Mouse (Mus musculus) intestine, embryonic 14.5 days (tissue): Measurements from ENCODE around the gene Msi2. TPM values are rescaled to one million over a fixed set of nuclear protein-coding genes. Genes with fewer than 3 reads are reported as not detected.

ENCODE experiments used
- ATAC-seq: fragments of 200-750 bp; cut with Nextera tagmentation; replicated peaks from 2 replicates; pipeline ENCODE4 v1.8.0; 2017; ENCODE audit warnings: low read depth, moderate number of reproducible peaks, moderate TSS enrichment, moderate library complexity; ENCODE audit not compliant: low FRiP score, low TSS enrichment
- DNase-seq: peaks from one replicate; pipeline ENCODE4 v3.0.0-alpha.2; 2018; ENCODE audit warnings: low spot score
- H3K27ac ChIP-seq: fragments of 300-500 bp; sonication (generic); 2 replicates; pipeline ENCODE4 v1.5.1; 2014; ENCODE audit warnings: low read depth, mild to moderate bottlenecking, control low read depth
- H3K27me3 ChIP-seq: fragments of 300-500 bp; sonication (generic); replicated peaks from 2 replicates; pipeline ENCODE4 v1.6.1; 2014; ENCODE audit warnings: low read length, control low read depth; ENCODE audit not compliant: control insufficient read depth, insufficient read depth
- H3K36me3 ChIP-seq: fragments of 300-500 bp; sonication (generic); 2 replicates; pipeline ENCODE4 v1.6.1; 2014; ENCODE audit warnings: low read length, control low read depth; ENCODE audit not compliant: control insufficient read depth, insufficient read depth
- H3K4me1 ChIP-seq: fragments of 300-500 bp; sonication (generic); replicated peaks from 2 replicates; pipeline ENCODE4 v1.6.1; 2014; ENCODE audit warnings: low read length, control low read depth, mixed read lengths; ENCODE audit not compliant: control insufficient read depth, insufficient read depth
- H3K4me2 ChIP-seq: fragments of 300-500 bp; sonication (generic); 2 replicates; pipeline ENCODE4 v1.6.1; 2014; ENCODE audit warnings: low read length
- H3K4me3 ChIP-seq: fragments of 300-500 bp; sonication (generic); 2 replicates; pipeline ENCODE4 v1.5.1; 2014; ENCODE audit warnings: low read depth, low read length, control low read depth, mixed read lengths
- H3K9ac ChIP-seq: fragments of 300-500 bp; sonication (generic); 2 replicates; pipeline ENCODE4 v1.6.1; 2014; ENCODE audit warnings: mild to moderate bottlenecking, low read length
- H3K9me3 ChIP-seq: fragments of 300-500 bp; sonication (generic); 2 replicates; pipeline ENCODE4 v1.6.1; 2016; ENCODE audit warnings: low read length, control low read depth; ENCODE audit not compliant: control insufficient read depth
- WGBS: fragments of 180-500 bp; shearing (Covaris S2); extraction: QIAGEN DNeasy Blood & Tissue Kit; methylation state at CpG from one replicate; pipeline ENCODE4 v1.1.7; 2014; 5-methylcytosine and 5-hydroxymethylcytosine counted together
- polyA plus RNA-seq: library from polyadenylated mRNA; unstranded; fragments of >200 nt; fragmentation: Nextera tagmentation; extraction: Ambion mirVana; gene quantifications from 2 replicates; pipeline ENCODE4 v1.2.1, GENCODE M21; 2014

The Msi2 gene
- polyA plus RNA-seq, 1 experiment from 2014 or later = 13.6 TPM

- no peak overlapping the region for H3K27ac ChIP-seq
- ATAC-seq = no peak
- no peak for DNase-seq
- no peaks in the 10 kb centered on the region for H3K9me3 ChIP-seq
- H3K4me2 ChIP-seq = no peak overlapping the region
- H3K27me3 ChIP-seq = no peaks in the 10 kb centered on the region
- H3K9ac ChIP-seq = no peak overlapping the region
- WGBS = 74% methylated on average over 11 of the region's 11 CpGs
- H3K4me3 ChIP-seq = no peak overlapping the region
- H3K36me3 ChIP-seq = 0 out of 2 replicates have a peak, but pooled peaks cover 3% of the 10 kb centered on the region
- peaks cover 43% of the 10 kb centered on the region for H3K4me1 ChIP-seq
Measured at GRCm38 (mm10) chr11:88598150-88598847, 120.0 kb downstream of the Msi2 start.

GRCm38 (mm10) chr11:88595616-88596015 is 122.7 kb downstream of the Msi2 start:
- Histone ChIP-seq H3K9ac (no peak overlapping the region), H3K4me2 (no peak overlapping the region), H3K9me3 (no peaks in the 10 kb centered on the region), H3K4me1 (peaks cover 36% of the 10 kb centered on the region), H3K36me3 (no peaks in the 10 kb centered on the region), H3K27me3 (no peaks in the 10 kb centered on the region), H3K27ac (peak overlapping the region; percentile 87; the same call in 1 of the 2 replicates), H3K4me3 (no peak overlapping the region)
- no peak for DNase-seq
- ATAC-seq = no peak
- 20% methylated on average over 4 of the region's 4 CpGs for WGBS

GRCm38 (mm10) chr11:88594804-88595611 is 123.3 kb downstream of the Msi2 start:
- Histone ChIP-seq H3K4me1 (peaks cover 34% of the 10 kb centered on the region), H3K9me3 (no peaks in the 10 kb centered on the region), H3K4me3 (no peak overlapping the region), H3K4me2 (peak overlapping the region; percentile 23; the same call in 1 of the 2 replicates), H3K9ac (no peak overlapping the region), H3K27ac (peak overlapping the region; percentile 87), H3K27me3 (no peaks in the 10 kb centered on the region), H3K36me3 (peaks cover 1% of the 10 kb centered on the region; the same call in 1 of the 2 replicates)
- 33% methylated on average over 13 of the region's 13 CpGs for WGBS
- DNase-seq (no peak), ATAC-seq (no peak)

- Histone ChIP-seq H3K9me3 (no peaks in the 10 kb centered on the region), H3K4me3 (no peak overlapping the region), H3K4me2 (no peak overlapping the region), H3K4me1 (peaks cover 24% of the 10 kb centered on the region), H3K36me3 (peaks cover 11% of the 10 kb centered on the region), H3K9ac (no peak overlapping the region), H3K27ac (peak overlapping the region; percentile 87), H3K27me3 (no peaks in the 10 kb centered on the region)
- peak; percentile 69 for DNase-seq
- peak; percentile 66 for ATAC-seq
- WGBS = 9% methylated on average over 8 of the region's 8 CpGs
Measured at GRCm38 (mm10) chr11:88594010-88594409, 124.3 kb downstream of the Msi2 start.

- peaks cover 29% of the 10 kb centered on the region for H3K4me1 ChIP-seq
- no peak for DNase-seq
- WGBS = 94% methylated on average over 8 of the region's 8 CpGs
- peaks cover 13% of the 10 kb centered on the region for H3K36me3 ChIP-seq
- no peak overlapping the region for H3K9ac ChIP-seq
- no peaks in the 10 kb centered on the region for H3K27me3 ChIP-seq
- no peak overlapping the region for H3K4me3 ChIP-seq
- ATAC-seq = no peak
- no peak overlapping the region for H3K4me2 ChIP-seq
- no peak overlapping the region for H3K27ac ChIP-seq
- H3K9me3 ChIP-seq = no peaks in the 10 kb centered on the region
Measured at GRCm38 (mm10) chr11:88592099-88592498, 126.2 kb downstream of the Msi2 start.

- Histone ChIP-seq H3K36me3 (peaks cover 13% of the 10 kb centered on the region), H3K4me3 (no peak overlapping the region), H3K4me2 (no peak overlapping the region), H3K27me3 (no peaks in the 10 kb centered on the region), H3K9ac (no peak overlapping the region), H3K9me3 (no peaks in the 10 kb centered on the region), H3K27ac (no peak overlapping the region), H3K4me1 (peaks cover 39% of the 10 kb centered on the region)
- DNase-seq (no peak), ATAC-seq (no peak)
- WGBS = 63% methylated on average over 5 of the region's 5 CpGs
Measured at GRCm38 (mm10) chr11:88590647-88591046, 127.7 kb downstream of the Msi2 start.

- peaks cover 13% of the 10 kb centered on the region for H3K36me3 ChIP-seq
- ATAC-seq (no peak), DNase-seq (no peak)
- peaks cover 39% of the 10 kb centered on the region for H3K4me1 ChIP-seq
- H3K27ac ChIP-seq = no peak overlapping the region
- H3K9ac ChIP-seq = no peak overlapping the region
- 88% methylated on average over 6 of the region's 6 CpGs for WGBS
- H3K27me3 ChIP-seq = no peaks in the 10 kb centered on the region
- H3K4me3 ChIP-seq = no peak overlapping the region
- no peak overlapping the region for H3K4me2 ChIP-seq
- H3K9me3 ChIP-seq = no peaks in the 10 kb centered on the region
Measured at GRCm38 (mm10) chr11:88589641-88590040, 128.7 kb downstream of the Msi2 start.

GRCm38 (mm10) chr11:88588688-88589210 is 129.6 kb downstream of the Msi2 start:
- Histone ChIP-seq H3K4me2 (no peak overlapping the region), H3K4me3 (no peak overlapping the region), H3K27me3 (no peaks in the 10 kb centered on the region), H3K27ac (no peak overlapping the region), H3K36me3 (peaks cover 13% of the 10 kb centered on the region), H3K9me3 (no peaks in the 10 kb centered on the region), H3K9ac (no peak overlapping the region), H3K4me1 (peaks cover 40% of the 10 kb centered on the region)
- DNase-seq = no peak
- no peak for ATAC-seq
- 82% methylated on average over 9 of the region's 9 CpGs for WGBS
